Mouse (Mus musculus): Measurements from ENCODE around the gene Uaca. TPM values are rescaled to one million over a fixed set of nuclear protein-coding genes. Genes with fewer than 3 reads are reported as not detected.
A peak's percentile ranks its signal among the peaks of the same experiment; 100 is the strongest.
"Not testable (repeated sequence)": the region's sequence is repeated elsewhere in the genome, so short reads cannot be mapped to it uniquely, and the experiment has no call there.

Uaca gene
- polyA plus RNA-seq, 1 experiment from 2014 or later: 23.5 TPM

DNA sequence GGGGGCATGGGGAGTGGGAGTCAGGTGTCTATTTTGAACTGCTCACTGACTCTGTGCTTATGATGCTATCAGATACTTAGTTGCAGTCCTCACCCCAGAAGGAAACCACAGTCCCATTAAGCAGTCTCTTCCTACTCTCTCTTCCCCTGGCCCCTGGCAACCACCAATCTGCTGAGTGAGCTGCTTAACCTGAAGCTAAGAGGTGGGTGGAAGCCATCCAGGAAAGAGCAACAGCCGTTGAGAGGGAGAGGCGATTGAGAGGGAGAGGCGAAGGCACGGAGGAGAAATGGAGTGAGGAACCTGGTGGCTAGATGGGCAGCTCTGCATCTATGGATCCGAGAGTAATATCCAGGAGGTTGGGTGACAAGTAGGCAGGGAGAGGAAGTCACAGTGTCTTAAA, 13.7 kb downstream of the Uaca start:
- ATAC-seq (no peak), DNase-seq (ENCODE audit: low spot score) (no peak)
- Histone ChIP-seq H3K36me3 (ENCODE audit: insufficient read depth, low read length) (no peaks in the 10 kb centered on the region), H3K4me3 (ENCODE audit: low read depth, low read length) (no peak overlapping the region), H3K9ac (replicated peaks; ENCODE audit: low read depth) (no peak overlapping the region), H3K27ac (ENCODE audit: low read length) (no peak overlapping the region), H3K27me3 (replicated peaks; ENCODE audit: insufficient read depth, low read length) (no peaks in the 10 kb centered on the region), H3K4me2 (replicated peaks; ENCODE audit: low read depth, low read length) (no peak overlapping the region), H3K4me1 (ENCODE audit: insufficient read depth, low read depth, low read length) (peaks cover under 1% of the 10 kb centered on the region; the same call in 1 of the 2 replicates), H3K9me3 (ENCODE audit: low read length) (no peaks in the 10 kb centered on the region)
- WGBS: 64% methylated on average over 5 of the region's 5 CpGs
- TF ChIP-seq EP300 (IDR thresholded peaks at IDR 0.05) (no peak), CTCF (IDR thresholded peaks at IDR 0.05) (no peak)

DNA sequence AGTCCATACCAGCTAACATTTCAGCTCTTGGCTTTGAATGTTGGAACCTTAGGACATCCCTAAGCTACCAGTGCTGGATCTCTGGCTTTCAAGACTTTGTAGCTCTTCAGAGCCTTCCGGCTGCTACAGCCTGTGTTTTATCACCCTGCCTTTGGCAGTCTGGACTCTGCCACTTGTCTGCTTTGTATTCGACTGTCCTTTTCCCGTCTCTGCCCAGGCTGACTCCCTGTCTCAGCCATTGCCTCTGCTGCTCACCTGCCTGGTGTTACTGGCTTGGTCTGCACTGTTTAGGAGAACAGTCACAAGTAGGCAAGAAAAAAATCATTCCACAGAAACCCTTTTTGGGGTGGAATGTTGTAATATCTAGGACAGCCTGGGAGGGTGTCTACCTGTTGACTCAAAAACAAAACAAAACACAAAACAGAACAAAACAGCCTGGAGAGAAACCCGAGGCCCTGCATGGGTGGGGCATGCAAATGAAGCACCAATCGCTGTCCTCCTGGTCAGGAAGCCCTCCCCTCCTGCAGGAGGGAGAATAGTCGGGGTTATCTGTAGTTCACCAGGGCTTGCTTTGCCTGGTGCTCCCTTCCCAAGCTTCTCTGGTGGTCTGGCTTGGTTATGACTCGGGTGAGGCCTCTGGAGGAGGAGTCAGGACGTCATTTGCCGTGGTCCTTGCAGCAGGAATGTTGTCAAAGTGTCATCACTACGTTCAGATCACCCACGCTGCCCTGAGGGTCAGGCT, 19.0 kb downstream of the Uaca start:
- Histone ChIP-seq H3K9ac (replicated peaks; ENCODE audit: low read depth) (no peak overlapping the region), H3K4me3 (ENCODE audit: low read depth, low read length) (no peak overlapping the region), H3K36me3 (ENCODE audit: insufficient read depth, low read length) (no peaks in the 10 kb centered on the region), H3K27me3 (replicated peaks; ENCODE audit: insufficient read depth, low read length) (no peaks in the 10 kb centered on the region), H3K4me2 (replicated peaks; ENCODE audit: low read depth, low read length) (peak overlapping the region; percentile 39), H3K27ac (ENCODE audit: low read length) (peak overlapping the region; percentile 34; the same call in 1 of the 2 replicates), H3K4me1 (ENCODE audit: insufficient read depth, low read depth, low read length) (peaks cover 10% of the 10 kb centered on the region; the same call in 1 of the 2 replicates), H3K9me3 (ENCODE audit: low read length) (no peaks in the 10 kb centered on the region)
- WGBS: 7% methylated on average over 11 of the region's 11 CpGs
- ATAC-seq (peak; percentile 94), DNase-seq (ENCODE audit: low spot score) (peak; percentile 76)
- TF ChIP-seq CTCF (IDR thresholded peaks at IDR 0.05): no peak
- no peak for TF ChIP-seq EP300 (IDR thresholded peaks at IDR 0.05)

DNA sequence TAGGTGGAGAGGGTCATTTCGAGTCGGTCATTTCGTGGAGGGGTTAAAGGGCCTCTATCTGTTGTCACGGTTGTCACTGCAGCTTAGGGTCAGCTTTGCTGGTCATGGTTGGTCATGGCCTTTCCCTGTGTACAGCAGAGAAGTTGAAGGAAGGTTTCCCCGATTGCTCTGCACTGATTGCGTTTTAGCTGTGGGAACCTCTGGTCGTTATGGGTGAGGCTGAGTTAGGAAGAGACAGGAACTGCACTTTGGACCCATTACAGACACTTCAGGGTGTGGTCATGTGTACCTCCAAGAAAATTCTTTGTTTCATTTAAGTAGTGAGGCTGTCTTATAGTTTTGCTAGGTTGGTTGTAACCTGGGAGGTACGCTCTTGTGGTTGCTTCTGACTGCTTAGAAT, 21.2 kb downstream of the Uaca start:
- no peak overlapping the region for H3K27ac ChIP-seq (ENCODE audit: low read length)
- ATAC-seq (no peak), DNase-seq (ENCODE audit: low spot score) (no peak)

DNA sequence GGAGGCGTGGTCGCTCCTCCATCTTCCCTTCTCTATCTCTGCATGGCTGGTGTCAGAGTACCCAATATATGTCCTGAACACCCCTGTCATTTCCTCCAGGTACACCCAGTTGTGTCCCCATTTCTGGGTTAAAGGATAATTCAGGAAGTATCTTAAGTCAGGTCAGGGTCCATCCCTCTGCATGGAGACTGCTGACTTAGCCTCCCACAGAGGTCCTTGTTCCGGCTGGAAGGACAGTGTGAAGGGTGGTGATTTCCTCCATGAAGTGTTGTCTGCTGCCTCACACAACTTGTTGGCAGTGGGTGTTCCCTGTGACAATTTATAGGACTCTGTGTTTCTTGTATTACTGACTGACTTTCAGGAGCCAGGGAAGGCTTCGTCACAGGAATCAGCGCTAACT, 23.2 kb downstream of the Uaca start:
- TF ChIP-seq EP300 (IDR thresholded peaks at IDR 0.05) (no peak), CTCF (IDR thresholded peaks at IDR 0.05) (no peak)
- Histone ChIP-seq H3K36me3 (ENCODE audit: insufficient read depth, low read length) (no peaks in the 10 kb centered on the region), H3K4me2 (replicated peaks; ENCODE audit: low read depth, low read length) (no peak overlapping the region), H3K27ac (ENCODE audit: low read length) (no peak overlapping the region), H3K4me3 (ENCODE audit: low read depth, low read length) (no peak overlapping the region), H3K9ac (replicated peaks; ENCODE audit: low read depth) (no peak overlapping the region), H3K4me1 (ENCODE audit: insufficient read depth, low read depth, low read length) (peaks cover 10% of the 10 kb centered on the region; the same call in 1 of the 2 replicates), H3K9me3 (ENCODE audit: low read length) (no peaks in the 10 kb centered on the region), H3K27me3 (replicated peaks; ENCODE audit: insufficient read depth, low read length) (no peaks in the 10 kb centered on the region)
- DNase-seq (ENCODE audit: low spot score) (no peak), ATAC-seq (no peak)
- WGBS: 82% methylated on average over 5 of the region's 5 CpGs

More for the DNA sequence above, 21.2 kb downstream of the Uaca start:
- no peaks in the 10 kb centered on the region for H3K36me3 ChIP-seq (ENCODE audit: insufficient read depth, low read length)
- H3K9me3 ChIP-seq (ENCODE audit: low read length): no peaks in the 10 kb centered on the region
- H3K4me3 ChIP-seq (ENCODE audit: low read depth, low read length): no peak overlapping the region
- TF ChIP-seq CTCF (IDR thresholded peaks at IDR 0.05) (no peak), EP300 (IDR thresholded peaks at IDR 0.05) (no peak)
- H3K4me1 ChIP-seq (ENCODE audit: insufficient read depth, low read depth, low read length): peaks cover 10% of the 10 kb centered on the region; the same call in 1 of the 2 replicates
- no peak overlapping the region for H3K4me2 ChIP-seq (replicated peaks; ENCODE audit: low read depth, low read length)
- H3K9ac ChIP-seq (replicated peaks; ENCODE audit: low read depth): no peak overlapping the region
- H3K27me3 ChIP-seq (replicated peaks; ENCODE audit: insufficient read depth, low read length): no peaks in the 10 kb centered on the region
- WGBS: 86% methylated on average over 8 of the region's 8 CpGs

DNA sequence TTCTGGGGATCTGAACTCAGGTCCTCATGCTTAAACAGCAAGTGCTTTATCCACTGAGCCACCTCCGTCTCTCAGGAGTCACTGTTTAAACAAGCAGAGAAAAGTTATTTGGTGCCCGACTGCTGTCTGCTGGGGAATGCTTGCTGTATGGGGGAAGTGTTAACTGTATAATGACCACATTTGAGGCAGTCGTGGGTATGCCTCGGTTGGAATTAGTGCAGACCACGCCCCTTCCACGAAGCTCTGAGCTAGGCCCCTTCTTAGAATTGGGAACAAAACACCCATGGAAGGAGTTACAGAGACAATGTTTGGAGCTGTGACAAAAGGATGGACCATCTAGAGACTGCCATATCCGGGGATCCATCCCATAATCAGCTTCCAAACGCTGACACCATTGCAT, 24.2 kb downstream of the Uaca start:
- not testable (repeated sequence) for H3K4me3 ChIP-seq (ENCODE audit: low read depth, low read length); DNase-seq (ENCODE audit: low spot score); H3K4me2 ChIP-seq (replicated peaks; ENCODE audit: low read depth, low read length); H3K27me3 ChIP-seq (replicated peaks; ENCODE audit: insufficient read depth, low read length); H3K36me3 ChIP-seq (ENCODE audit: insufficient read depth, low read length); H3K27ac ChIP-seq (ENCODE audit: low read length); H3K9ac ChIP-seq (replicated peaks; ENCODE audit: low read depth); H3K4me1 ChIP-seq (ENCODE audit: insufficient read depth, low read depth, low read length); ATAC-seq; H3K9me3 ChIP-seq (ENCODE audit: low read length)
- WGBS: 33% methylated on average over 6 of the region's 8 CpGs

DNA sequence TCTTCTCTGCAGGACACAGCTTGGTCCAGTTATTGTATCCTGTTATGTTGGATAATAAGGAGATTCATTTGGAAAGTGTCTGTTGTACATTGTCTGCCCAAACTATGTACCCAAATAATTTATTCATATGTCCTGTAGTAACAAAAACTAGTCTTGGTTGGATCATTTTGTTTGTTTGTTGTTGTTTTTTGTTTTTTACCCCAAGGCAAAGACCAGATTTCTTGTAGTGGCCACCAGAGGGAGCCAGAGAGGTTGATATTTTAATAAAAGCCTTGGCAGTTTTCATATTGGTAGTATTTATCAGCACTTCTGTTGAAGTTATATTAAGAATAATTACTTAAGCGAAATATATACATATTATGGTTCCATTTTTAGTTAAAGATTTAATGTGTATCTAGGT, 25.0 kb downstream of the Uaca start:
- ATAC-seq (no peak), DNase-seq (ENCODE audit: low spot score) (peak; percentile 79)
- H3K36me3 ChIP-seq (ENCODE audit: insufficient read depth, low read length): no peaks in the 10 kb centered on the region
- 15% methylated on average over 1 of the region's 1 CpGs for WGBS
- H3K4me1 ChIP-seq (ENCODE audit: insufficient read depth, low read depth, low read length): no peaks in the 10 kb centered on the region
- no peak overlapping the region for H3K4me2 ChIP-seq (replicated peaks; ENCODE audit: low read depth, low read length)
- H3K27me3 ChIP-seq (replicated peaks; ENCODE audit: insufficient read depth, low read length): no peaks in the 10 kb centered on the region
- no peak overlapping the region for H3K27ac ChIP-seq (ENCODE audit: low read length)
- no peaks in the 10 kb centered on the region for H3K9me3 ChIP-seq (ENCODE audit: low read length)
- TF ChIP-seq EP300 (IDR thresholded peaks at IDR 0.05) (no peak), CTCF (IDR thresholded peaks at IDR 0.05) (peak; percentile 69)
- no peak overlapping the region for H3K4me3 ChIP-seq (ENCODE audit: low read depth, low read length)
- no peak overlapping the region for H3K9ac ChIP-seq (replicated peaks; ENCODE audit: low read depth)

All from lung, postnatal 0 days (tissue).